Mouse (Mus musculus): Measurements from ENCODE around the gene Safb2.

Gene Safb2

GRCm38 (mm10) chr17:56560131-56560530 is 24.3 kb downstream of the Safb2 start:
- DNase-seq (ENCODE audit: low spot score), result no peak

- DNase-seq (ENCODE audit: low spot score), result no peak
These were observed 25.0 kb downstream of the Safb2 start for GRCm38 (mm10) chr17:56559386-56559785.

GRCm38 (mm10) chr17:56558448-56558847 is 25.9 kb downstream of the Safb2 start:
- DNase-seq (ENCODE audit: low spot score), result no peak

- DNase-seq (ENCODE audit: low spot score), result no peak
These were observed 30.2 kb downstream of the Safb2 start, which contains the start of gene Gm20219 for GRCm38 (mm10) chr17:56554122-56554551. Gene Gm20219, minus strand, starts transcription at chr17:56554387.

- DNase-seq (ENCODE audit: low spot score), result no peak
These were observed 31.5 kb downstream of the Safb2 start for GRCm38 (mm10) chr17:56552781-56553363.

GRCm38 (mm10) chr17:56551841-56552581 is 32.4 kb downstream of the Safb2 start:
- DNase-seq (ENCODE audit: low spot score), result no peak

- no peak for DNase-seq (ENCODE audit: low spot score)
These were observed 33.5 kb downstream of the Safb2 start for GRCm38 (mm10) chr17:56550784-56551475.

- no peak for DNase-seq (ENCODE audit: low spot score)
These were observed 35.7 kb downstream of the Safb2 start for GRCm38 (mm10) chr17:56548605-56549105.

- no peak for DNase-seq (ENCODE audit: low spot score)
These were observed 36.4 kb downstream of the Safb2 start for GRCm38 (mm10) chr17:56547846-56548604.

GRCm38 (mm10) chr17:56547116-56547845 is 37.1 kb downstream of the Safb2 start:
- DNase-seq (ENCODE audit: low spot score), result no peak

- no peak for DNase-seq (ENCODE audit: low spot score)
These were observed 37.8 kb downstream of the Safb2 start for GRCm38 (mm10) chr17:56546576-56546975.

- DNase-seq (ENCODE audit: low spot score), result no peak
These were observed 38.4 kb downstream of the Safb2 start for GRCm38 (mm10) chr17:56545945-56546344.

- no peak for DNase-seq (ENCODE audit: low spot score)
These were observed 39.5 kb downstream of the Safb2 start for GRCm38 (mm10) chr17:56544699-56545387.

GRCm38 (mm10) chr17:56543684-56544224 is 40.6 kb downstream of the Safb2 start:
- no peak for DNase-seq (ENCODE audit: low spot score)

- no peak for DNase-seq (ENCODE audit: low spot score)
These were observed 41.6 kb downstream of the Safb2 start for GRCm38 (mm10) chr17:56542736-56543135.

GRCm38 (mm10) chr17:56540562-56540975 is 43.8 kb downstream of the Safb2 start:
- DNase-seq (ENCODE audit: low spot score), result no peak

- DNase-seq (ENCODE audit: low spot score), result no peak
These were observed 46.5 kb downstream of the Safb2 start for GRCm38 (mm10) chr17:56537912-56538311.

GRCm38 (mm10) chr17:56536874-56537273 is 47.5 kb downstream of the Safb2 start:
- no peak for DNase-seq (ENCODE audit: low spot score)

- DNase-seq (ENCODE audit: low spot score), result no peak
These were observed 48.2 kb downstream of the Safb2 start for GRCm38 (mm10) chr17:56536192-56536591.

GRCm38 (mm10) chr17:56524943-56525342 is 59.4 kb downstream of the Safb2 start:
- no peak for DNase-seq (ENCODE audit: low spot score)
